In the genomic region with DNA sequence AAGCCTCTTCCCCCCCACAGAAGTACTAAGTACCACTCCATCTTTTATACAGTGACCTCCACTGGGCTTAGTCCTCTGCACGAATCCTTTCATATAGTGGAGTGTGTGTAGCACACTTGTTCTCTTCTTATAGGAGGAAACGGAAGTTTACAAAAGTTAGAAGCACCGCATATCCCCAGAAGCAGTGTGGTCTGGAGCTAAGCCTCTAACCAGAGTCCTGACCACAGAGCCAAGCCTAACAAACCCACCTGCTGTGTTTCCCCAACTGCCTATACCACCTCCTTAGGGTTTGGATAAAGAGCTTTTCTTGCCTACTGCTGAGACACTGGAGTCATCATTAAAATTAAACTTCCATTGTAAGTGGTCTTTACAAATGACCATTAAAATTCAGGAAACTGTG, we compare ENCODE assay signal across 25 mouse cellular contexts.
"Had no signal": no experiment of that assay in that cellular context is flagged by ENCODE, and none has a peak within 500 bp of the region (broad histone marks: within the 10 kb centered on the region; RNA-seq: fewer than 3 reads in every experiment).

No protein-coding gene starts in this region.

- DNase-seq: gastrocnemius, adult 2 months; gastrocnemius, postnatal 10 days; gastrocnemius, postnatal 25 days; heart, adult 11 months; heart, adult 2 months; heart, postnatal 14 days; heart, postnatal 36 days; kidney, adult 18-20 months; kidney, adult 8-10 months; kidney, postnatal 10 days; kidney, postnatal 25 days; liver had no signal

- H3K4me3 ChIP-seq: gastrocnemius, adult 2 months; heart, adult 2 months; heart, embryonic 13.5 days; heart, embryonic 15.5 days; hindbrain, embryonic 10.5 days; hindbrain, embryonic 12.5 days; intestine, embryonic 15.5 days; left cerebral cortex, adult 2 months; limb, embryonic 10.5 days; limb, embryonic 12.5 days had no signal

- H3K27me3 ChIP-seq: heart, embryonic 13.5 days; heart, embryonic 15.5 days; hindbrain, embryonic 12.5 days; intestine, embryonic 15.5 days; limb, embryonic 12.5 days had no signal

- H3K27ac ChIP-seq: gastrocnemius, adult 2 months; heart, adult 2 months; heart, embryonic 13.5 days; heart, embryonic 15.5 days; hindbrain, embryonic 10.5 days; hindbrain, embryonic 12.5 days; hindbrain, embryonic 14.5 days; intestine, embryonic 15.5 days; left cerebral cortex, adult 2 months; limb, embryonic 10.5 days; limb, embryonic 12.5 days had no signal

- H3K9ac ChIP-seq: heart, embryonic 13.5 days; heart, embryonic 15.5 days; hindbrain, embryonic 12.5 days; hindbrain, embryonic 14.5 days; intestine, embryonic 15.5 days; limb, embryonic 12.5 days had no signal

- H3K9me3 ChIP-seq: heart, embryonic 15.5 days; hindbrain, embryonic 12.5 days; intestine, embryonic 15.5 days; limb, embryonic 10.5 days had no signal

- ATAC-seq: hindbrain, embryonic 16.5 days; inflammation-experienced regulatory T-cells, adult 6 months; intestine, embryonic 15.5 days; intestine, postnatal 0 days had no signal

- H3K4me1 ChIP-seq: heart, embryonic 13.5 days; heart, embryonic 15.5 days; hindbrain, embryonic 12.5 days; intestine, embryonic 15.5 days; limb, embryonic 10.5 days; limb, embryonic 12.5 days had no signal

- H3K36me3 ChIP-seq: heart, embryonic 13.5 days; heart, embryonic 15.5 days; hindbrain, embryonic 10.5 days; hindbrain, embryonic 12.5 days; intestine, embryonic 15.5 days; limb, embryonic 10.5 days; limb, embryonic 12.5 days had no signal

- H3K4me2 ChIP-seq: heart, embryonic 11.5 days; heart, embryonic 13.5 days; heart, embryonic 15.5 days; hindbrain, embryonic 12.5 days; hindbrain, embryonic 14.5 days; intestine, embryonic 15.5 days; limb, embryonic 12.5 days had no signal
